Mouse (Mus musculus) testis, adult 10 weeks (tissue): Measurements from ENCODE around the gene Tmem242. TPM values are rescaled to one million over a fixed set of nuclear protein-coding genes. Genes with fewer than 3 reads are reported as not detected.

Experiments used
- polyA plus RNA-seq: library from polyadenylated mRNA; stranded (reverse); fragments of 350-450 nt; fragmentation: Illumina TruSeq; extraction: RNeasy Lipid Tissue Mini Kit (QIAGEN cat#74804); gene quantifications from one replicate; pipeline ENCODE4 v1.2.3, GENCODE M21; 2014; ENCODE audit warnings: low read depth, low replicate concordance

Gene Tmem242
- 9.2 TPM for polyA plus RNA-seq

GRCm38 (mm10) chr17:5440159-5440971 is at the start of gene Tmem242:
Tmem242 (minus strand) TSS chr17:5440259.

GRCm38 (mm10) chr17:5418545-5418944 is 21.5 kb downstream of the Tmem242 start, which contains the start of gene Ldhal6b:
Ldhal6b (minus strand) TSS chr17:5418767.

Other genes starting within 250 kb of the Tmem242 start
- gene Ldhal6b, start 21.5 kb downstream of the Tmem242 start, polyA plus RNA-seq, result 693 TPM
- gene Zdhhc14, start 52.3 kb upstream of the Tmem242 start, polyA plus RNA-seq, result 2.1 TPM